Mouse (Mus musculus) G1E (cell line): ENCODE results near the gene Ttc3.

Experiments used
- CTCF ChIP-seq: IDR thresholded peaks from 2 replicates; pipeline ENCODE4 v1.5.1; 2012; ENCODE audit warnings: low read depth, low read length, inconsistent platforms, mixed read lengths
- GATA1 ChIP-seq: IDR thresholded peaks from 2 replicates; pipeline ENCODE4 v1.6.1; 2012; ENCODE audit warnings: borderline replicate concordance, low read length, inconsistent platforms, mixed read lengths
- GATA2 ChIP-seq: IDR thresholded peaks from 2 replicates; pipeline ENCODE4 v1.6.1; 2012; ENCODE audit warnings: low read depth, low read length, inconsistent platforms, borderline replicate concordance
- POLR2AphosphoS5 ChIP-seq: IDR thresholded peaks from 2 replicates; pipeline ENCODE4 v1.6.1; 2012; ENCODE audit warnings: low read depth, low read length, inconsistent platforms; ENCODE audit not compliant: insufficient replicate concordance
- TAL1 ChIP-seq: conservative IDR thresholded peaks from 2 replicates; pipeline ENCODE4 v1.6.1; 2012; ENCODE audit warnings: low read depth, low read length, inconsistent platforms, mixed read lengths

GRCm38 (mm10) chr16:94349588-94350286, 20.7 kb upstream of the Ttc3 start:
- TF ChIP-seq CTCF, result no peak
- TF ChIP-seq GATA1, result no peak
- no peak for TF ChIP-seq TAL1
- no peak for TF ChIP-seq GATA2
- no peak for TF ChIP-seq POLR2AphosphoS5
